In genomic region chr7:92878575-92879285, GRCm38 (mm10) we compare ENCODE assay signal across 11 mouse cellular contexts. TPM values are rescaled to one million over a fixed set of nuclear protein-coding genes. Genes with fewer than 3 reads are reported as not detected.
A peak's percentile ranks its signal among the peaks of the same experiment; 100 is the strongest.
DNase-seq lines count a peak whose midpoint lies in the region; ATAC-seq and TF ChIP-seq lines count a peak whose summit lies in the region.
"Had no signal": no experiment of that assay in that cellular context is flagged by ENCODE, and none has a peak within 500 bp of the region (broad histone marks: within the 10 kb centered on the region; RNA-seq: fewer than 3 reads in every experiment).

No protein-coding gene starts in this region.

- no peak for ATAC-seq in kidney, embryonic 16.5 days (ENCODE audit: low FRiP score, low TSS enrichment)
- no peak for ATAC-seq in embryonic facial prominence, embryonic 14.5 days (ENCODE audit: low read depth)
- no peak for ATAC-seq in liver, embryonic 16.5 days (ENCODE audit: low read depth)
- peak; percentile 28; the same call in 1 of the 2 replicates for ATAC-seq in neutrophil, adult 5-6 weeks (ENCODE audit: extremely low read depth, insufficient number of reproducible peaks, low FRiP score, poor library complexity, severe bottlenecking)

- peaks cover 28% of the 10 kb centered on the region; the same call in 1 of the 2 replicates for H3K4me1 ChIP-seq in kidney, adult 2 months (ENCODE audit: control insufficient read depth, insufficient read depth, low read length)
- H3K4me1 ChIP-seq in kidney, embryonic 16.5 days (ENCODE audit: insufficient read depth, low read length), result peaks cover 7% of the 10 kb centered on the region
- H3K4me1 ChIP-seq in embryonic facial prominence, embryonic 14.5 days (ENCODE audit: control insufficient read depth, insufficient read depth, low read length), result 0 out of 2 replicates have a peak, but pooled peaks cover 6% of the 10 kb centered on the region
- H3K4me1 ChIP-seq in liver, embryonic 16.5 days (ENCODE audit: control insufficient read depth, low read depth, low read length), result peaks cover 34% of the 10 kb centered on the region

- H3K27me3 ChIP-seq in kidney, adult 2 months (replicated peaks; ENCODE audit: control insufficient read depth, insufficient read depth, low read length), result no peaks in the 10 kb centered on the region
- no peaks in the 10 kb centered on the region for H3K27me3 ChIP-seq in kidney, embryonic 16.5 days (ENCODE audit: insufficient read depth, low read length)
- no peaks in the 10 kb centered on the region for H3K27me3 ChIP-seq in embryonic facial prominence, embryonic 14.5 days (replicated peaks; ENCODE audit: control insufficient read depth, insufficient read depth, low read length)
- H3K27me3 ChIP-seq in liver, embryonic 16.5 days (ENCODE audit: control insufficient read depth, insufficient read depth, low read depth, low read length), result no peaks in the 10 kb centered on the region

- 62% methylated on average over 7 of the region's 7 CpGs for WGBS in kidney, adult 2 months
- WGBS in kidney, embryonic 16.5 days, result 77% methylated on average over 7 of the region's 7 CpGs
- 75% methylated on average over 7 of the region's 7 CpGs for WGBS in embryonic facial prominence, embryonic 14.5 days
- 32% methylated on average over 7 of the region's 7 CpGs for WGBS in liver, embryonic 16.5 days (ENCODE audit: insufficient replicate concordance)

- peak; percentile 69 for DNase-seq in kidney, adult 2 months
- DNase-seq in embryonic facial prominence, embryonic 14.5 days (ENCODE audit: low spot score), result no peak
- no peak for DNase-seq in adrenal gland, adult 8-10 months
- no peak for DNase-seq in adrenal gland, postnatal 36 days
- no peak for DNase-seq in thymus, postnatal 4 days
- DNase-seq: cerebellum, adult 8-10 months; thymus, postnatal 36 days had no signal

- no peak for TF ChIP-seq CTCF in kidney, adult 2 months (conservative IDR thresholded peaks at IDR 0.05; ENCODE audit: insufficient read depth, insufficient read length, low read depth, low read length)

- no peaks in the 10 kb centered on the region for H3K36me3 ChIP-seq in kidney, adult 2 months (ENCODE audit: control insufficient read depth, insufficient read depth, low read length)
- no peaks in the 10 kb centered on the region for H3K36me3 ChIP-seq in kidney, embryonic 16.5 days (ENCODE audit: insufficient read depth, low read length)
- H3K36me3 ChIP-seq in embryonic facial prominence, embryonic 14.5 days (ENCODE audit: control insufficient read depth, insufficient read depth, low read length), result no peaks in the 10 kb centered on the region
- no peaks in the 10 kb centered on the region for H3K36me3 ChIP-seq in liver, embryonic 16.5 days (ENCODE audit: control insufficient read depth, insufficient read depth)
- H3K36me3 ChIP-seq: hindbrain, embryonic 10.5 days had no signal

- peak overlapping the region; percentile 73 for H3K27ac ChIP-seq in kidney, adult 2 months (ENCODE audit: insufficient read depth, low read depth, low read length)
- H3K27ac ChIP-seq in kidney, embryonic 16.5 days (ENCODE audit: low read length), result no peak overlapping the region
- H3K27ac ChIP-seq in embryonic facial prominence, embryonic 14.5 days (replicated peaks; ENCODE audit: low read depth, low read length), result no peak overlapping the region
- peak overlapping the region; percentile 60 for H3K27ac ChIP-seq in liver, embryonic 16.5 days (ENCODE audit: low read length)
- H3K27ac ChIP-seq: hindbrain, embryonic 10.5 days had no signal

- no peak overlapping the region for H3K4me3 ChIP-seq in kidney, adult 2 months (ENCODE audit: insufficient read depth, low read depth, low read length)
- no peak overlapping the region for H3K4me3 ChIP-seq in kidney, embryonic 16.5 days (ENCODE audit: low read length)
- no peak overlapping the region for H3K4me3 ChIP-seq in embryonic facial prominence, embryonic 14.5 days (ENCODE audit: low read depth, low read length)
- peak overlapping the region; percentile 12 for H3K4me3 ChIP-seq in liver, embryonic 16.5 days (ENCODE audit: low read depth, low read length)
- H3K4me3 ChIP-seq: hindbrain, embryonic 10.5 days had no signal

- H3K4me2 ChIP-seq in kidney, embryonic 16.5 days (replicated peaks; ENCODE audit: low read depth, low read length), result no peak overlapping the region
- H3K4me2 ChIP-seq in embryonic facial prominence, embryonic 14.5 days (ENCODE audit: low read depth, low read length), result peak overlapping the region; percentile 7; the same call in 1 of the 2 replicates
- H3K4me2 ChIP-seq in liver, embryonic 16.5 days (ENCODE audit: low read depth, low read length), result peak overlapping the region; percentile 53

- no peak overlapping the region for H3K9ac ChIP-seq in kidney, embryonic 16.5 days (replicated peaks; ENCODE audit: low read length)
- H3K9ac ChIP-seq in embryonic facial prominence, embryonic 14.5 days (ENCODE audit: low read depth, low read length), result no peak overlapping the region
- peak overlapping the region; percentile 21 for H3K9ac ChIP-seq in liver, embryonic 16.5 days (ENCODE audit: low read depth, low read length)

- no peak for TF ChIP-seq POLR2A in kidney, adult 2 months (IDR thresholded peaks at IDR 0.05; ENCODE audit: low read depth, low read length)

- no peaks in the 10 kb centered on the region for H3K9me3 ChIP-seq in kidney, embryonic 16.5 days (ENCODE audit: low read length)
- no peaks in the 10 kb centered on the region for H3K9me3 ChIP-seq in embryonic facial prominence, embryonic 14.5 days (ENCODE audit: control insufficient read depth, low read length)
- H3K9me3 ChIP-seq in liver, embryonic 16.5 days (replicated peaks; ENCODE audit: control insufficient read depth, low read length), result no peaks in the 10 kb centered on the region
- H3K9me3 ChIP-seq: hindbrain, embryonic 10.5 days had no signal

RNA-seq across cellular contexts. Expression of gene Prcp, which starts 4.5 kb away (rescaled TPM):
- polyA plus RNA-seq in kidney, adult 2 months (2012; rRNA removed), result 37.2 TPM in 2 replicates
- polyA plus RNA-seq in kidney, embryonic 16.5 days (2015; fragmentation: Nextera tagmentation; extraction: Ambion mirVana), result 23.0 TPM in 2 replicates
- 30.6 and 32.2 TPM in 2 replicates for polyA plus RNA-seq in embryonic facial prominence, embryonic 14.5 days (2014; fragmentation: Nextera tagmentation; extraction: Ambion mirVana)
- 12.2 and 15.0 TPM in 2 replicates for polyA plus RNA-seq in liver, embryonic 16.5 days (2015; fragmentation: Nextera tagmentation; extraction: Ambion mirVana)
- 40.5 and 50.8 TPM in 2 replicates for total RNA-seq in neutrophil, adult 5-6 weeks (2017)
- 10 to 100 TPM; 11.0 to 20.7 (median 14.5) TPM for total RNA-seq in adrenal gland, adult 8-10 months (2022)
- total RNA-seq in adrenal gland, postnatal 36 days (2021), result 10 to 100 TPM; 12.9 to 13.8 TPM

RNA-seq across cellular contexts. Expression of gene Ddias, which starts 4.7 kb away (rescaled TPM):
- 0.06 and 0.08 TPM in 2 replicates for polyA plus RNA-seq in kidney, adult 2 months (2012; rRNA removed)
- polyA plus RNA-seq in kidney, embryonic 16.5 days (2015; fragmentation: Nextera tagmentation; extraction: Ambion mirVana), result 12.0 and 13.4 TPM in 2 replicates
- 10.5 and 10.9 TPM in 2 replicates for polyA plus RNA-seq in embryonic facial prominence, embryonic 14.5 days (2014; fragmentation: Nextera tagmentation; extraction: Ambion mirVana)
- polyA plus RNA-seq in liver, embryonic 16.5 days (2015; fragmentation: Nextera tagmentation; extraction: Ambion mirVana), result 10.0 and 10.2 TPM in 2 replicates
- 2.3 and 3.9 TPM in 2 replicates for total RNA-seq in neutrophil, adult 5-6 weeks (2017)
- 1 to 10 TPM; 1.1 to 2.6 (median 1.5) TPM for total RNA-seq in adrenal gland, adult 8-10 months (2022)
- 1 to 10 TPM in 1 of 2 experiments, under 1 TPM in 1; 0.76 to 1.2 TPM for total RNA-seq in adrenal gland, postnatal 36 days (2021)

Comparison
In these comparisons a context has a peak if more than half of its experiments do, and no peak if none do; other contexts are left out.
1. H3K27ac ChIP-seq: peak in kidney, adult 2 months (single experiment) and liver, embryonic 16.5 days (single experiment); none in kidney, embryonic 16.5 days (single experiment) and embryonic facial prominence, embryonic 14.5 days (single experiment).
2. RNA of gene Ddias, which starts 4.7 kb away (polyA plus RNA-seq): 12.0 to 13.4 TPM in kidney, embryonic 16.5 days, 10.5 to 10.9 TPM in embryonic facial prominence, embryonic 14.5 days and 10.0 to 10.2 TPM in liver, embryonic 16.5 days; 0.06 to 0.08 TPM in kidney, adult 2 months; every median in the first group is over 10 times any median in the second.